Mouse (Mus musculus) Patski (cell line): ENCODE measurements at regions not wholly inside any gene's neighbourhood (a gene's known extent, or its start where the extent isn't known, plus 50 kb on each side); places are given as distances from the start of the nearest gene placed in this dataset.

Experiments used
- ATAC-seq: fragments of 100-300 bp; one replicate; pipeline ENCODE4 v1.8.0; 2021
- CTCF ChIA-PET: fragments of 350-600 bp; sonication (Branson Sonifier 250); formaldehyde crosslinking; loops from one replicate; lab custom pipeline; 2022; ENCODE audit warnings: inconsistent platforms; lab: Charles Lee
- POLR2A ChIA-PET: fragments of 350-600 bp; sonication (Branson Sonifier 250); formaldehyde crosslinking; loops from one replicate; lab custom pipeline; 2022; ENCODE audit warnings: antibody characterized with exemption, inconsistent platforms; lab: Charles Lee
- DNase-seq: peaks from one replicate; pipeline ENCODE4 v3.0.0-alpha.2; 2011; ENCODE audit warnings: low read depth, low spot score
- H3K27me3 ChIP-seq: fragments of 371-371 bp; one replicate; pipeline ENCODE4 v1.5.1; 2021
- CTCF ChIP-seq: fragments of 100-300 bp; IDR thresholded peaks from one replicate; pipeline ENCODE4 v1.5.1; 2021
- in situ Hi-C: fragments of 300-500 bp; cut with MboI; formaldehyde crosslinking; loops from 3 replicates; pipeline ENCODE4 v1.11.1; 2018; ENCODE audit warnings: low pct_unique_long_range_greater_than_20kb, mixed read lengths

DNA sequence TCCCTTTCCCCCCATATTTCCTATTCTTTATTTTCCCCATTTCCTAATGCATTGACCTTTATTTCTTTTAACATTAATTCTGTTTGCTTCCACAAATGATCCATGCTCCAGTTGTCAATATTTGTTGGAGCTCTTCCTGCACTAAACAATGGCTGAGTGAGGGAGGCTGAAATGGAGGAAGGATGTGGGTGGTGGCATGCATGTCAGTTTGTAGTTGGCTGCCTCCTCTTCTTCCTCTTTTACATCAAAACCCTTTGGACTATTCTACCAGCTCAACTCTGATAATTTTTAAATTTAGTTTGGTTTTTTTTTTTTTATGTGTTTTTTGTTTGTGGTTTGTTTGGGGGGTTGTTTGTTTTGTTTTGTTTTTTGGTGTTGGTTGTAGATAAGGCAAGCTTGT lies 313.5 kb upstream of the Meis1 start:
- no peak for TF ChIP-seq CTCF
- POLR2A ChIA-PET, result no interaction called here
- DNase-seq (no peak), ATAC-seq (no peak)
- H3K27me3 ChIP-seq, result no peaks in the 10 kb centered on the region
- CTCF ChIA-PET, result no interaction called here
- in situ Hi-C loops, result no loop called here

- in situ Hi-C loops, result no loop called here
- H3K27me3 ChIP-seq, result no peaks in the 10 kb centered on the region
- POLR2A ChIA-PET, result no interaction called here
- ATAC-seq (no peak), DNase-seq (no peak)
- CTCF ChIA-PET, result no interaction called here
- TF ChIP-seq CTCF, result no peak
Measured at GRCm38 (mm10) chr11:19332727-19333126, 313.9 kb upstream of the Meis1 start.

DNA sequence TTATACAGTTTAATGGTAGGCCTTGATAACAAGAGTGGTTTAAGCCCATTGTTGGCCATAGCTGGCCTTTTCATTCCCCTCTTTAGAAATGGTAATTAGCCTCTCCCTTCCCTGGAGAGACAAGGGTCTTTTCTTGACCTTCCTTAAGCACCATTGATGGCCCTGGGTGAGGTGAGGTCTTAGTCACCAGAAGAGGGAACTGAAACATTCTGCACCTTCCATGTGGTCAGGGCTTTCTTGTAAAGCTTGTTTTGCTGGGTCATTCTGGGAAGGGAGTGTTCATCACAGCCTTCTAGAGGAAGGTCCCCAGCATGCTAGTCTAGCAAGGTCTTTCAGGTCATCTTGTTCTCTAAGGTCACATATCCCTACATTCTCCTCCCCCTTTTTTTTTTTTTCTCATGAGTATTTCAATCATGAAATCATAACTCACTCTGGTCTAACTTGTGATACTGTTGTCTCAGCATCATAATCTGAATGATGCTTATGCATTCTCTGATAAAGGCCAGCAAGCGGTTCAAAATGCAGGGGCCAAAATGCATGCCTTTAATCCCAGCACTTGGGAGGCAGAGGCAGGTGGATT lies 315.2 kb upstream of the Meis1 start:
- CTCF ChIA-PET, result no interaction called here
- in situ Hi-C loops, result no loop called here
- no peak for ATAC-seq

DNA sequence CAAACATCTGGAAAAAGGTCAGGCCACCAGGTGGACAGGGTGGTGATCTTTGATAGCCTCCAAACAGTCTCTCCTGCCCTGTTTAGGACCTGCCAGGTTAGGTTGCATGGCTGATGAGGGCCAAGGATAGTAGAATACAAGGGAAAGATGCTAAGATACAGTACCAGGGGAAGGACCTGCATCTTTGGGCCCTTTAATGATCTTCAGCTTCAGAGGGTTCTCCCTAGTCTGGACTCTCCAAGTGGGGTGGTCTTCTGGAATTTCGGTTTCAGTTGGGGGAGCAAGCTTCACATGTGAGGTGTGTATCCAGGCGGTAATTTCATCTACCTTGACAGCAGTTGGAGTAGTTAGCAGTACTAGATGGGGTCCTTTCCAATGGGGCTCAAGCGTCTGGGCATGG lies 316.6 kb upstream of the Meis1 start:
- DNase-seq (no peak), ATAC-seq (no peak)
- no peaks in the 10 kb centered on the region for H3K27me3 ChIP-seq
- in situ Hi-C loops, result no loop called here
- ChIA-PET CTCF (no interaction called here), POLR2A (no interaction called here)
- no peak for TF ChIP-seq CTCF

More for the DNA sequence above, 315.2 kb upstream of the Meis1 start:
- POLR2A ChIA-PET, result no interaction called here
- no peak for DNase-seq
- TF ChIP-seq CTCF, result no peak
- H3K27me3 ChIP-seq, result no peaks in the 10 kb centered on the region

DNA sequence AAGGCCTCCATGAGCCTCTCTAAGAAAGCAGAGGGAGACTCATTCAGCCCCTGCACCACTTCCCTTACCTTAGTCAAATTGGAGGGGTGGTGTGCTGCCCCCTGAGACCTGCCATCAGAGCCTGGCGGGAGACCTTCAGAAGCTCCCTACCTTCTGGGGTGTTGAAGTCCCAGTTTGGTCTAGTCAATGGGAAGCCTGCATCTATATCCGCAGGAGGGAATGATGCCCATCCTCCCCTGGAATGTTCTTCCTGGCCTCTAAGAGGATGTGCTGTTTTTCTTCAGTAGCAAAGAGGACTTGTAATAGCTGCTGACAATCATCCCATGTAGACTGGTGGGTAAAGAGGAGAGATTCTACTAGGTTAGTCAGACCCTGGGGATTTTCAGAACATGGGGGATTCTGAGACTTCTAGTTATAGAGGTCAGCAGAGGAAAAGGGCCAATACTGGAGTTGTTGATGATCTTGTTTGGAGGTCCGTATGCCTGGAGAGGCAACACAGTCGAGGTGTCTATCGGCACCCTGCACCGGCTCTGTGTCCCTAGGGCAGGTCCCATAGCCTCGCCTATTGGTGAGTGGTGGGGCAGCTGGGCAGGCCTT lies 321.0 kb upstream of the Meis1 start:
- in situ Hi-C loops, result no loop called here
- no peak for ATAC-seq
- ChIA-PET CTCF (no interaction called here), POLR2A (no interaction called here)
- no peak for TF ChIP-seq CTCF
- H3K27me3 ChIP-seq, result no peaks in the 10 kb centered on the region
- DNase-seq, result no peak

DNA sequence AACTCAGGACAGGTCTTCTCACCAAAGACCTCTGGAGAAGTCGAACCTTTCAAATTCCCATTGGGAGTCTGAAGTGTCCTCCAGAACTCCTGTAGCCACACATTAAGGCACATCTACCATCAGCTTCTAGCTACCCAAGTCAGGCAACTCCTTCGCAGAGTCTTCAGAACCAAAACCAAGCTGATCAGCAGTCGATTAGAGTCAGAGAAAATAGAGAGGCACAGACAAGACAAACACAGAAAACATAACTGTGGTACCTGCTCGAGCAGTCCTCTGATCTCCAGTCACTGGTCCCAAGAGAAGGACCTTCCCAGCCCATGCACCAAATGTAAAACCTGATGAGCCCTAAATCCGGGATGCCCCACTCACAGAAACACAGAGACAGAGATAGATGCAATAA lies 322.1 kb upstream of the Meis1 start:
- ATAC-seq (no peak), DNase-seq (no peak)
- ChIA-PET CTCF (no interaction called here), POLR2A (no interaction called here)
- in situ Hi-C loops, result no loop called here
- TF ChIP-seq CTCF, result no peak
- no peaks in the 10 kb centered on the region for H3K27me3 ChIP-seq

GRCm38 (mm10) chr11:19341379-19341778 lies 322.6 kb upstream of the Meis1 start:
- ATAC-seq (no peak), DNase-seq (no peak)
- ChIA-PET POLR2A (no interaction called here), CTCF (no interaction called here)
- in situ Hi-C loops, result no loop called here
- no peaks in the 10 kb centered on the region for H3K27me3 ChIP-seq
- TF ChIP-seq CTCF, result no peak

DNA sequence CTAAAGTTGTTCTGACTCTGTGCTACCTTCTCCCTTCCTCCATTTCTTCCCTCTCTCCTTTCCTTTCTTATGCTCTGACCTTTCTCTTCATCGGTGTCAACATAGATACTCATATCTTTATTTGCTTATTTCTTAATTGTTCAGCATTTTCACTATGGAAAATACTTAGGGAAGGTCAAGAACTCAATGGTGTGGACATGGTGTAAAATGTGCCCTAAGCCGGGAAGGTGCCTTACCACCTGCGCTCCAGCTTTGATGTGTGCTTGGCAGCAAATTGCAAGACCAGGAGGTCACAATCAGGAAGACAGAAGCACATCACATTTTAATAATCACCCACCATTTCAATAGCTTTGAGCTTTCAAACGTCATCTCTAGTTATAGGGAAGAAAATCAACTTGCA lies 324.0 kb upstream of the Meis1 start:
- DNase-seq (no peak), ATAC-seq (no peak)
- no peaks in the 10 kb centered on the region for H3K27me3 ChIP-seq
- no peak for TF ChIP-seq CTCF
- in situ Hi-C loops, result no loop called here
- CTCF ChIA-PET, result no interaction called here
- POLR2A ChIA-PET, result no interaction called here

DNA sequence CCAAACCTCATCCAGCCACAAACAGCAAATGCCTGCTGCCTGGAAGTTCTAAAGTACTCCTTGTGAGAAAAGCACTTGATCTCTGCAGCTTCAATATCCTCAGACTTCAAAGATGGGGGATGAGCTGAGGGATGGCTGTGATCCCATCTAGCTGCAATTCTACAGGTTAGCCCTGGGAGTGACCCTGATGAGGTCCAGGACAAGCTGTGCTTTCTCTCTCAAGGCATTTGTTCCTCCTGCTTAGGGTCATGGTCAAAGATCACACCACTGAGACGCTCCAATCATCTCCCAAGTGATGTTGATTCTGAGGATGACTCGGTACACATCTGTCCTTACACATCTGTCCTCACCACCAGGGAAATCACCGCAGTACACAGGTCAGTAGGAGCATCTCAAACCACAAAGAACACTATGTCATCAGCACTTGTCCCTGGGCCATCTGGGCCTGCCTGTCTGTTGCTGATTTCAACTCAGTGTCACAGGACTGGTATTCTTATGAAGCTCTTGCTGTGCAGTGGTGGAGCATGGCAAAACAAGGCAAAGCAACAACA lies 327.6 kb upstream of the Meis1 start:
- H3K27me3 ChIP-seq, result no peaks in the 10 kb centered on the region
- DNase-seq (no peak), ATAC-seq (no peak)
- in situ Hi-C loops, result no loop called here
- no peak for TF ChIP-seq CTCF
- ChIA-PET CTCF (no interaction called here), POLR2A (no interaction called here)

GRCm38 (mm10) chr11:19350331-19351242 lies 331.8 kb upstream of the Meis1 start:
- no peak for TF ChIP-seq CTCF
- in situ Hi-C loops, result no loop called here
- CTCF ChIA-PET, result no interaction called here
- DNase-seq (no peak), ATAC-seq (no peak)
- POLR2A ChIA-PET, result no interaction called here
- no peaks in the 10 kb centered on the region for H3K27me3 ChIP-seq

DNA sequence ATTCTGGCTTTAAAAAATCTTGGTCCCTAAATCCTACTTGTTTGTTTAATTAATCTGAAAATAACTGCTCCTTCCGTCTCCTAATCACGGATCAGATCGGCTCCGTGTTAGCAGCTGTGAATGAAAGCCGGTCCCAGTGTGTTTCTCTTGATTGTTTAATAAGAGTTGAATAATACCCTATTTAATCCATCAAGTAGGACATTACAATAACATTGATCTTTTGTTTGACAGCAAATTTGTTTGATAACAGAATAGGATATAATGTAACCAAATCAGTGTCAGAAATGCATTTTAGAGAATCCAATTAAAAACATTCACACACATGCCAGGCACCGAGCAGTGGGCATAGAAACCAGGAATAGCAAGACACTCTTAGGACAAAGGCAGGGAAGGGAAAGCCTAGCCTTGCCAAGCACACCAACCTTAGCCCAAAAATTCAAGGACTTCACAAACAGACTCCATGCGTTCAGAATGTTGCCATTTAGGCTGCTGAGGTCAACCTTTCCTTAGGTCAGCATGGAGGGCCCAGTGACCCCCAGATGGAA lies 332.5 kb upstream of the Meis1 start:
- CTCF ChIA-PET, result no interaction called here
- ATAC-seq, result no peak
- no peak for DNase-seq
- in situ Hi-C loops, result no loop called here
- no peak for TF ChIP-seq CTCF
- H3K27me3 ChIP-seq, result no peaks in the 10 kb centered on the region
- POLR2A ChIA-PET, result no interaction called here
